Mouse (Mus musculus) cerebellum, postnatal 10 days (tissue): ENCODE results near the gene Mepe.

Experiments
- DNase-seq, 2 experiments: peaks; one replicate each; pipeline ENCODE4 v3.0.0; 2021; ENCODE audit warnings: mixed read lengths in 2 of 2

The Mepe gene

GRCm38 (mm10) chr5:104357575-104357974, 32.4 kb downstream of the Mepe start:
- DNase-seq, result no peak

- DNase-seq, result no peak
These were observed 33.5 kb downstream of the Mepe start for GRCm38 (mm10) chr5:104358592-104358991.

GRCm38 (mm10) chr5:104359257-104359656, 34.1 kb downstream of the Mepe start:
- DNase-seq, result no peak

GRCm38 (mm10) chr5:104370580-104370979, 45.5 kb downstream of the Mepe start:
- DNase-seq, result peak in 1 of 2 experiments; percentile 21

- DNase-seq, result no peak
These were observed 46.2 kb downstream of the Mepe start for GRCm38 (mm10) chr5:104371284-104371683.

GRCm38 (mm10) chr5:104373648-104374307, 48.6 kb downstream of the Mepe start:
- DNase-seq, result no peak

- peak; percentile 42 to 47 for DNase-seq
These were observed 49.2 kb downstream of the Mepe start for GRCm38 (mm10) chr5:104374308-104374660.

- no peak for DNase-seq
These were observed 50.0 kb downstream of the Mepe start for GRCm38 (mm10) chr5:104375132-104375531.

- DNase-seq, result no peak
These were observed 51.8 kb downstream of the Mepe start for GRCm38 (mm10) chr5:104376890-104377289.

- DNase-seq, result no peak
These were observed 55.4 kb downstream of the Mepe start for GRCm38 (mm10) chr5:104380574-104380973.

- no peak for DNase-seq
These were observed 56.5 kb downstream of the Mepe start for GRCm38 (mm10) chr5:104381671-104382070.

- no peak for DNase-seq
These were observed 59.4 kb downstream of the Mepe start for GRCm38 (mm10) chr5:104384540-104384939.

GRCm38 (mm10) chr5:104385521-104385920, 60.4 kb downstream of the Mepe start:
- DNase-seq, result no peak

- DNase-seq, result no peak
These were observed 61.8 kb downstream of the Mepe start for GRCm38 (mm10) chr5:104386908-104387307.
